Mouse (Mus musculus): ENCODE measurements around the gene Abcc3. TPM values are rescaled to one million over a fixed set of nuclear protein-coding genes. Genes with fewer than 3 reads are reported as not detected.

Gene Abcc3
- total RNA-seq, 2 experiments from 2014 or later, result 2.0 to 2.7 TPM

- intact Hi-C loops (cut with DNase I), result no loop called here
- DNase-seq (ENCODE audit: low spot score), result no peak
Measured at GRCm38 (mm10) chr11:94361166-94361870, 31.5 kb downstream of the Abcc3 start.

- intact Hi-C loops (cut with DNase I), result no loop called here
Measured at GRCm38 (mm10) chr11:94359168-94359567, 33.6 kb downstream of the Abcc3 start.

GRCm38 (mm10) chr11:94355521-94356217 is 37.1 kb downstream of the Abcc3 start:
- no peak for DNase-seq (ENCODE audit: low spot score)
- intact Hi-C loops (cut with DNase I), result no loop called here

More at GRCm38 (mm10) chr11:94359168-94359567, 33.6 kb downstream of the Abcc3 start:
- no peak for DNase-seq (ENCODE audit: low spot score)

GRCm38 (mm10) chr11:94351094-94351493 is 41.7 kb downstream of the Abcc3 start:
- intact Hi-C loops (cut with DNase I), result no loop called here
- no peak for DNase-seq (ENCODE audit: low spot score)

GRCm38 (mm10) chr11:94350337-94350736 is 42.5 kb downstream of the Abcc3 start:
- intact Hi-C loops (cut with DNase I), result no loop called here
- DNase-seq (ENCODE audit: low spot score), result no peak

- DNase-seq (ENCODE audit: low spot score), result no peak
- intact Hi-C loops (cut with DNase I), result no loop called here
Measured at GRCm38 (mm10) chr11:94349839-94350238, 43.0 kb downstream of the Abcc3 start.

GRCm38 (mm10) chr11:94347063-94347575 is 45.7 kb downstream of the Abcc3 start:
- intact Hi-C loops (cut with DNase I), result no loop called here
- DNase-seq (ENCODE audit: low spot score), result no peak

GRCm38 (mm10) chr11:94346611-94347010 is 46.2 kb downstream of the Abcc3 start:
- intact Hi-C loops (cut with DNase I), result no loop called here

GRCm38 (mm10) chr11:94345926-94346325 is 46.9 kb downstream of the Abcc3 start:
- no peak for DNase-seq (ENCODE audit: low spot score)
- intact Hi-C loops (cut with DNase I), result no loop called here

More at GRCm38 (mm10) chr11:94346611-94347010, 46.2 kb downstream of the Abcc3 start:
- no peak for DNase-seq (ENCODE audit: low spot score)

GRCm38 (mm10) chr11:94344470-94344869 is 48.3 kb downstream of the Abcc3 start:
- no peak for DNase-seq (ENCODE audit: low spot score)
- intact Hi-C loops (cut with DNase I), result loop anchor here (5.0 kb wide), 1 partner anchor 203 kb away; the partner anchor contains the start of gene Rsad1

GRCm38 (mm10) chr11:94343955-94344358 is 48.8 kb downstream of the Abcc3 start:
- intact Hi-C loops (cut with DNase I), result loop anchor here (5.0 kb wide), 1 partner anchor 203 kb away; the partner anchor contains the start of gene Rsad1
- no peak for DNase-seq (ENCODE audit: low spot score)

GRCm38 (mm10) chr11:94342114-94342905 is 50.5 kb downstream of the Abcc3 start:
- DNase-seq (ENCODE audit: low spot score), result no peak
- intact Hi-C loops (cut with DNase I), result loop anchor here (5.0 kb wide), 1 partner anchor 205 kb away; the partner anchor contains the start of gene Rsad1

GRCm38 (mm10) chr11:94340948-94341933 is 51.6 kb downstream of the Abcc3 start:
- intact Hi-C loops (cut with DNase I), result loop anchor here (1.0 to 5.0 kb wide), 3 partner anchors 63 to 206 kb away; partner anchors contain the start of genes Rsad1 and Spata20
- no peak for DNase-seq (ENCODE audit: low spot score)

- DNase-seq (ENCODE audit: low spot score), result no peak
- intact Hi-C loops (cut with DNase I), result loop anchor here (1.0 to 5.0 kb wide), 3 partner anchors 64 to 207 kb away; partner anchors contain the start of genes Rsad1 and Spata20
Measured at GRCm38 (mm10) chr11:94339732-94340585, 52.8 kb downstream of the Abcc3 start.

GRCm38 (mm10) chr11:94338347-94338746 is 54.5 kb downstream of the Abcc3 start:
- intact Hi-C loops (cut with DNase I), result no loop called here
- no peak for DNase-seq (ENCODE audit: low spot score)

- no peak for DNase-seq (ENCODE audit: low spot score)
- intact Hi-C loops (cut with DNase I), result no loop called here
Measured at GRCm38 (mm10) chr11:94336551-94336950, 56.2 kb downstream of the Abcc3 start.

GRCm38 (mm10) chr11:94334386-94334968 is 58.3 kb downstream of the Abcc3 start:
- no peak for DNase-seq (ENCODE audit: low spot score)
- intact Hi-C loops (cut with DNase I), result no loop called here

All from heart, postnatal 25 days (tissue).